Mouse (Mus musculus) megakaryocyte, embryonic 14.5 days (primary cell): ENCODE measurements around the gene Prg3.

Source experiments
- FLI1 ChIP-seq: IDR thresholded peaks from 2 replicates; pipeline ENCODE4 v1.6.1; 2012; ENCODE audit warnings: low read length, inconsistent platforms, mixed read lengths
- GATA1 ChIP-seq: IDR thresholded peaks from 3 replicates; pipeline ENCODE4 v1.6.1; 2012; ENCODE audit warnings: mixed read lengths, low read length, inconsistent platforms, borderline replicate concordance

DNA sequence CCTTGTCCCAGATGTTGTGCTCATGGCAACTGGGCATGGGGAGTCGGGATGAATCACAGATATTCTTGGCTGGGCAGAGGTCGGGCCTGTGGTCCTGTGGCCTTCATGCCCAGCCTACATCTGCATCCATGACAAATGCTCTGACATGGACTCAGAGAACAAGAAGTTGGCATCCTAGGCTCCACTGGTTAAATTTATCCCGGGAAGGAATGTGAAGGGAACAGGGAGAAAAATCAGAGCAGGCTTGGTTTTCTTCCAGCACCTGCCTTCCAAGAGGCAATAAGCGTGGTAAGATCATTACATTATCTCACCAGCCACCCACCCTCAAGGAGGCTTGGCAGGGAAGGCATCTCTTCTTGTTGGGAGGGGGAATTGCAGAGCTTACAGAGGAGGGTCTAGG is 16.3 kb downstream of the Prg3 start:
- TF ChIP-seq GATA1 (no peak), FLI1 (no peak)
